Mouse (Mus musculus) myocyte (in vitro differentiated cells): ENCODE results near the gene Adam33.

Source experiments
- CEBPB ChIP-seq: IDR thresholded peaks from 2 replicates; pipeline ENCODE4 v1.6.1; 2011; ENCODE audit warnings: mild to moderate bottlenecking, moderate library complexity; ENCODE audit not compliant: poor library complexity, insufficient read depth, severe bottlenecking
- MAX ChIP-seq: IDR thresholded peaks from one replicate; pipeline ENCODE4 v1.6.1; 2011; ENCODE audit warnings: low read depth, mild to moderate bottlenecking, control low read depth
- POLR2A ChIP-seq: IDR thresholded peaks from one replicate; pipeline ENCODE4 v1.6.1; 2011; ENCODE audit warnings: low read depth, mild to moderate bottlenecking, control low read depth, moderate library complexity; ENCODE audit not compliant: insufficient read length
- USF1 ChIP-seq: IDR thresholded peaks from one replicate; pipeline ENCODE4 v1.6.1; 2011; ENCODE audit warnings: low read depth, mild to moderate bottlenecking, control low read depth, moderate library complexity

GRCm38 (mm10) chr2:131036757-131037156 is 26.9 kb downstream of the Adam33 start:
- TF ChIP-seq USF1 (no peak), CEBPB (no peak), MAX (no peak), POLR2A (no peak)
